Mouse (Mus musculus) myocyte (in vitro differentiated cells): Measurements from ENCODE around the gene Ticrr. TPM values are rescaled to one million over a fixed set of nuclear protein-coding genes. Genes with fewer than 3 reads are reported as not detected.

Experiments
- H3K27me3 ChIP-seq: one replicate; pipeline ENCODE4 v1.6.1; 2011; ENCODE audit not compliant: control insufficient read depth, insufficient read depth, insufficient read length
- H3K36me3 ChIP-seq: one replicate; pipeline ENCODE4 v1.6.1; 2011; ENCODE audit not compliant: control insufficient read depth, insufficient read depth
- H3K4me2 ChIP-seq: one replicate; pipeline ENCODE4 v1.6.1; 2011; ENCODE audit warnings: low read depth, control low read depth
- H3K4me3 ChIP-seq: one replicate; pipeline ENCODE4 v1.5.1; 2011; ENCODE audit warnings: mild to moderate bottlenecking, control low read depth, moderate library complexity
- H3K79me2 ChIP-seq: one replicate; pipeline ENCODE4 v1.6.1; 2011; ENCODE audit not compliant: control insufficient read depth, insufficient read depth
- H3ac ChIP-seq: one replicate; pipeline ENCODE4 v1.6.1; 2011; ENCODE audit not compliant: control insufficient read depth, insufficient read length
- CEBPB ChIP-seq: IDR thresholded peaks from 2 replicates; pipeline ENCODE4 v1.6.1; 2011; ENCODE audit warnings: mild to moderate bottlenecking, moderate library complexity; ENCODE audit not compliant: poor library complexity, insufficient read depth, severe bottlenecking
- E2F4 ChIP-seq: IDR thresholded peaks from one replicate; pipeline ENCODE4 v1.6.1; 2011; ENCODE audit warnings: mild to moderate bottlenecking, control low read depth, moderate library complexity; ENCODE audit not compliant: insufficient read depth
- MAX ChIP-seq: IDR thresholded peaks from one replicate; pipeline ENCODE4 v1.6.1; 2011; ENCODE audit warnings: low read depth, mild to moderate bottlenecking, control low read depth
- MYOD1 ChIP-seq, 3 experiments: IDR thresholded peaks; one replicate each; pipeline ENCODE4 v1.6.1; 2011; ENCODE audit warnings: control low read depth in 2 of 3, low read depth in 2 of 3, mild to moderate bottlenecking in 2 of 3, moderate library complexity in 1 of 3; ENCODE audit not compliant: insufficient read length in 2 of 3, control insufficient read depth in 1 of 3
- MYOG ChIP-seq, 3 experiments: IDR thresholded peaks; one replicate each; pipeline ENCODE4 v1.6.1; 2011; ENCODE audit warnings: control low read depth in 2 of 3, low read depth in 2 of 3, mild to moderate bottlenecking in 2 of 3; ENCODE audit not compliant: insufficient read length in 2 of 3, control insufficient read depth in 1 of 3, insufficient read depth in 1 of 3
- POLR2A ChIP-seq: IDR thresholded peaks from one replicate; pipeline ENCODE4 v1.6.1; 2011; ENCODE audit warnings: low read depth, mild to moderate bottlenecking, control low read depth, moderate library complexity; ENCODE audit not compliant: insufficient read length
- POLR2AphosphoS2 ChIP-seq: IDR thresholded peaks from one replicate; pipeline ENCODE4 v1.6.1; 2011; ENCODE audit warnings: low read depth, control low read depth; ENCODE audit not compliant: insufficient read length
- REST ChIP-seq: IDR thresholded peaks from one replicate; pipeline ENCODE4 v1.6.1; 2011; ENCODE audit warnings: mild to moderate bottlenecking, control low read depth, moderate library complexity; ENCODE audit not compliant: insufficient read depth, insufficient read length
- SRF ChIP-seq: IDR thresholded peaks from one replicate; pipeline ENCODE4 v1.6.1; 2011; ENCODE audit warnings: low read depth; ENCODE audit not compliant: control insufficient read depth, insufficient read length
- TCF12 ChIP-seq: IDR thresholded peaks from one replicate; pipeline ENCODE4 v1.6.1; 2011; ENCODE audit warnings: mild to moderate bottlenecking, control low read depth; ENCODE audit not compliant: poor library complexity, insufficient read depth, severe bottlenecking
- TCF3 ChIP-seq: IDR thresholded peaks from one replicate; pipeline ENCODE4 v1.6.1; 2011; ENCODE audit warnings: low read depth, control low read depth; ENCODE audit not compliant: insufficient read length
- USF1 ChIP-seq: IDR thresholded peaks from one replicate; pipeline ENCODE4 v1.6.1; 2011; ENCODE audit warnings: low read depth, mild to moderate bottlenecking, control low read depth, moderate library complexity
- polyA plus RNA-seq: library from polyadenylated mRNA; unstranded; fragments of >200 nt; fragmentation: generic; extraction: Trizol; gene quantifications from one replicate; pipeline ENCODE4 v1.2.1, GENCODE M21; 2012; ENCODE audit warnings: missing spikeins

Gene Ticrr
- polyA plus RNA-seq, 1 experiment: 1.4 TPM

- H3K36me3 ChIP-seq: no peaks in the 10 kb centered on the region
- H3K79me2 ChIP-seq: no peaks in the 10 kb centered on the region
- H3K4me2 ChIP-seq: no peak overlapping the region
- no peak overlapping the region for H3K4me3 ChIP-seq
- TF ChIP-seq E2F4 (no peak), TCF12 (no peak), POLR2A (no peak), CEBPB (no peak), MYOD1 (IDR thresholded peaks at IDR 0.05; ENCODE audit: control insufficient read depth in 1 of 3, insufficient read length in 2 of 3, low read depth in 2 of 3) (no peak)
- peaks cover 4% of the 10 kb centered on the region for H3K27me3 ChIP-seq
- H3ac ChIP-seq: no peak overlapping the region
These were observed 76.5 kb downstream of the Ticrr start for GRCm38 (mm10) chr7:79736511-79736910.

GRCm38 (mm10) chr7:79738913-79739312 is 78.9 kb downstream of the Ticrr start:
- Histone ChIP-seq H3K4me2 (no peak overlapping the region), H3K27me3 (no peaks in the 10 kb centered on the region)
- TF ChIP-seq POLR2A (no peak), TCF3 (no peak), MYOG (IDR thresholded peaks at IDR 0.05; ENCODE audit: control insufficient read depth in 1 of 3, insufficient read depth in 1 of 3, insufficient read length in 2 of 3, low read depth in 2 of 3) (no peak), REST (no peak), MAX (no peak), MYOD1 (IDR thresholded peaks at IDR 0.05; ENCODE audit: control insufficient read depth in 1 of 3, insufficient read length in 2 of 3, low read depth in 2 of 3) (no peak), CEBPB (no peak), POLR2AphosphoS2 (no peak), USF1 (no peak), E2F4 (no peak), TCF12 (no peak), SRF (no peak)

GRCm38 (mm10) chr7:79740279-79740678 is 80.3 kb downstream of the Ticrr start:
- no peak overlapping the region for H3K4me3 ChIP-seq
- TF ChIP-seq MYOD1 (IDR thresholded peaks at IDR 0.05; ENCODE audit: control insufficient read depth in 1 of 3, insufficient read length in 2 of 3, low read depth in 2 of 3) (no peak), POLR2A (no peak), E2F4 (no peak), REST (no peak), TCF12 (no peak)
- H3K79me2 ChIP-seq: no peaks in the 10 kb centered on the region
- no peak overlapping the region for H3K4me2 ChIP-seq
- no peak overlapping the region for H3ac ChIP-seq
- no peaks in the 10 kb centered on the region for H3K36me3 ChIP-seq
- H3K27me3 ChIP-seq: no peaks in the 10 kb centered on the region

More at GRCm38 (mm10) chr7:79738913-79739312, 78.9 kb downstream of the Ticrr start:
- no peaks in the 10 kb centered on the region for H3K36me3 ChIP-seq
- no peak overlapping the region for H3ac ChIP-seq
- no peaks in the 10 kb centered on the region for H3K79me2 ChIP-seq
- H3K4me3 ChIP-seq: no peak overlapping the region

- H3K27me3 ChIP-seq: no peaks in the 10 kb centered on the region
- TF ChIP-seq SRF (no peak), CEBPB (no peak), MYOD1 (IDR thresholded peaks at IDR 0.05; ENCODE audit: control insufficient read depth in 1 of 3, insufficient read length in 2 of 3, low read depth in 2 of 3) (no peak), MAX (no peak), USF1 (no peak), REST (no peak), TCF3 (no peak), TCF12 (no peak), E2F4 (no peak), POLR2AphosphoS2 (no peak), MYOG (IDR thresholded peaks at IDR 0.05; ENCODE audit: control insufficient read depth in 1 of 3, insufficient read depth in 1 of 3, insufficient read length in 2 of 3, low read depth in 2 of 3) (no peak), POLR2A (no peak)
- H3ac ChIP-seq: peak overlapping the region; percentile 78
These were observed 82.3 kb downstream of the Ticrr start for GRCm38 (mm10) chr7:79742277-79742658.

GRCm38 (mm10) chr7:79742659-79743536 is 82.9 kb downstream of the Ticrr start, which contains the start of the genes Pex11a and Wdr93:
Gene Pex11a (minus strand): TSS chr7:79743131.
Gene Wdr93 (plus strand): TSS chr7:79743163.
- H3K36me3 ChIP-seq: no peaks in the 10 kb centered on the region
- no peaks in the 10 kb centered on the region for H3K27me3 ChIP-seq
- peak within 1 kb of the TSS; percentile 78 for H3ac ChIP-seq
- H3K79me2 ChIP-seq: no peaks in the 10 kb centered on the region
- peak within 1 kb of the TSS; percentile 85 for H3K4me2 ChIP-seq
- TF ChIP-seq POLR2A: peak; percentile 71
- TF ChIP-seq MYOD1 (IDR thresholded peaks at IDR 0.05; ENCODE audit: control insufficient read depth in 1 of 3, insufficient read length in 2 of 3, low read depth in 2 of 3): peak in 1 of 3 experiments; percentile 18
- TF ChIP-seq TCF3: no peak
- peak; percentile 83 for TF ChIP-seq SRF
- H3K4me3 ChIP-seq: peak within 1 kb of the TSS; percentile 41

More at GRCm38 (mm10) chr7:79742277-79742658, 82.3 kb downstream of the Ticrr start:
- no peaks in the 10 kb centered on the region for H3K79me2 ChIP-seq
- peak overlapping the region; percentile 85 for H3K4me2 ChIP-seq
- H3K4me3 ChIP-seq: peak overlapping the region; percentile 41
- no peaks in the 10 kb centered on the region for H3K36me3 ChIP-seq
